Mouse (Mus musculus) adrenal gland, adult 8-10 months (tissue): ENCODE data around the gene Dmpk. TPM values are rescaled to one million over a fixed set of nuclear protein-coding genes. Genes with fewer than 3 reads are reported as not detected.

Source experiments
- DNase-seq: peaks from one replicate; pipeline ENCODE4 v3.0.0; 2022
- total RNA-seq, 4 experiments: library from RNA; stranded (reverse); gene quantifications; 2 replicates each; pipeline ENCODE4 v1.2.4; 2022

Dmpk gene
- total RNA-seq, 4 experiments from 2014 or later = 118 to 287 (median 209) TPM

- DNase-seq = no peak
Measured at GRCm38 (mm10) chr7:19097217-19097616, 13.6 kb downstream of the Dmpk start.

GRCm38 (mm10) chr7:19097863-19098262, 14.2 kb downstream of the Dmpk start:
- no peak for DNase-seq

GRCm38 (mm10) chr7:19098811-19099210, 15.2 kb downstream of the Dmpk start:
- DNase-seq = no peak

GRCm38 (mm10) chr7:19100290-19100689, 16.6 kb downstream of the Dmpk start:
- DNase-seq = no peak

GRCm38 (mm10) chr7:19103741-19104140, 20.1 kb downstream of the Dmpk start:
- DNase-seq = no peak

GRCm38 (mm10) chr7:19104486-19104885, 20.8 kb downstream of the Dmpk start:
- DNase-seq = no peak

GRCm38 (mm10) chr7:19107436-19107835, 23.8 kb downstream of the Dmpk start:
- DNase-seq = no peak

GRCm38 (mm10) chr7:19109565-19109964, 25.9 kb downstream of the Dmpk start:
- no peak for DNase-seq

- DNase-seq = peak; percentile 60
Measured at GRCm38 (mm10) chr7:19118028-19118771, 34.6 kb downstream of the Dmpk start, which contains the start of gene Gm4969. TSS of gene Gm4969 (minus strand) at chr7:19118368.

GRCm38 (mm10) chr7:19119083-19119482, 35.4 kb downstream of the Dmpk start:
- no peak for DNase-seq

GRCm38 (mm10) chr7:19119631-19120429, 36.2 kb downstream of the Dmpk start, which contains the start of gene Fbxo46:
TSS of gene Fbxo46 (plus strand) at chr7:19119859.
- peak; percentile 95 for DNase-seq

- no peak for DNase-seq
Measured at GRCm38 (mm10) chr7:19121686-19122085, 38.0 kb downstream of the Dmpk start.

- no peak for DNase-seq
Measured at GRCm38 (mm10) chr7:19124713-19125112, 41.1 kb downstream of the Dmpk start.

GRCm38 (mm10) chr7:19127744-19128143, 44.1 kb downstream of the Dmpk start:
- no peak for DNase-seq

- DNase-seq = no peak
Measured at GRCm38 (mm10) chr7:19129396-19129795, 45.7 kb downstream of the Dmpk start.

- DNase-seq = no peak
Measured at GRCm38 (mm10) chr7:19130657-19131056, 47.0 kb downstream of the Dmpk start.

- DNase-seq = peak; percentile 98
Measured at GRCm38 (mm10) chr7:19131324-19131848, 47.7 kb downstream of the Dmpk start.

- DNase-seq = no peak
Measured at GRCm38 (mm10) chr7:19136168-19136567, 52.5 kb downstream of the Dmpk start.

- DNase-seq = no peak
Measured at GRCm38 (mm10) chr7:19136673-19137334, 53.2 kb downstream of the Dmpk start.

GRCm38 (mm10) chr7:19137380-19137779, 53.7 kb downstream of the Dmpk start:
- no peak for DNase-seq
